Mouse (Mus musculus) layer of hippocampus, adult 9-11 months (tissue): ENCODE measurements around the gene Syt3.

Experiments
- DNase-seq: peaks from one replicate; pipeline ENCODE4 v3.0.0; 2022

Gene Syt3

DNA sequence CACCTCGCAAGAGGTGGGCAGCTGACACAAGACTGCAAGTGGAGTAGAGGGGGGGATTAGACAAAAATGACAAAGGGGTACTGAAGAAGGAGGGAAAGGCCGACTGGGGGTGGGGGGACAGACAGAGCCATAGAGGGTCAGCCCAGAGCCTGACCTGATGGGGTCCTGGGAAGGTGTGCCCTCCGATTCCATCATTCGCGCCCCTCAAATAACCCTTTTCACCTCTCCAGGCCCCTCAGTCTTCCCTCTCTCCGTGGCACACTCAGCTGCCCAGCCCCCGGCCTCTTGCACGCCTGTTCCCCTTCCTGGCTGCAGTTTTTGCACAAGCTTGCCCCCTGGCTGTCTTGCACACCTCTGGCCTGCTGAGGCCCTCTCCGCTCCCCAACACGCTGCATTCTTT lies 26.4 kb upstream of the Syt3 start:
- no peak for DNase-seq

DNA sequence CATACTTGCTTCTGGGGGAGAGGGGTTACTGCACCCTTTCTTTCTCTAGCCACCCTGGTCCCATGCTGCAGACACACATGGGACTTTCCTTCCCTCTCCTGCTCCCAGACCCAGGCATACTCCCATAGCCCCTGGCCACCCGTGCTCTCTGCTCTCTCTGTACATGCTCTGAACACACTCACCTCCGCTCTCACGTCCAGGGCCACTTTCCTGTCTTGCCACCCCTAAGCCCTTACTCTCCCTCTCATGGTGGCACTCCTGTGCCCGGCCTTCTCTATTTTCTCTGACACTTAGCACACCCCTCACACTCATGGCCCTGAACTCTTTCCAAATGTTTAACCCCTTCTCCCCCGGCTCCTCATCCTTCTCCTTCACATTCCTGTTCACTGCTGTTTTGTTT lies 25.9 kb upstream of the Syt3 start:
- no peak for DNase-seq

DNA sequence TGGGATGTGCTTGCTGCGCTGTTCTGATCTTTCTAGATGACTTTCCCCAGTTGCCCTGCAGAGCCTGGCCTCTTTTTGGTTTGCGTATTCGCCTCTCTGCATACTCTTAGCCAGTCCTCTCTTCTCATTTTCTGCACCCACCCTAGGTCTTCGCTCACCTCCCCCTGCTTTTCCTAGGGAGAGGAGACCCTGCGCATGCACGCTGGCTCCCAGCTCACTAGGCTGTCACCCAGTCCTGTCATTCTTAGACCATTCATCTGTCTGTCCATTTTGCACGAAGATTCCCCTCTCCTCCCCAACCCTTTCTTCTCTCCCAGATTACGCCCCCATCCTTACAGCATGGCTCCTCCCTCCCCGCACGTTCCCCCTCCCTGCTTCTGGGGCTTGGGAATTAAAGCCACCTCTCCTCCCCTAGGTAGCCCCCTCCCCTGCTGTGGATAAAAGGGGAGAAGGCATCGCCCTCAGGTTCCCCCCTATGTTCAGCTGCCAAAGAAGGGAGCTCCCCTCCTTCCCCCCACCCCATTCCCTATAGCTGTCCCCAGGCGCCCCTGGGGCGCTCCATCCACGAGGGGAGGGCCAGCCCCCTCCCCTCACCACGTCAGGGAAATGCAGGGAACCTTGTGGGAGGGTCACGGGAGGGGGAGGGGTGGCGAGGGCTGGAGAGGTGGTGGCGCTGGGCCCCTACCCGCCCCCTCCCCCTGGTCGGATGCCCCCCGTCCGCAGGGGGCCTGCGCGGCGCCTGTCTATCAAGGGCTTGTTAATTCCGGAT lies 24.8 kb upstream of the Syt3 start:
- DNase-seq = no peak

DNA sequence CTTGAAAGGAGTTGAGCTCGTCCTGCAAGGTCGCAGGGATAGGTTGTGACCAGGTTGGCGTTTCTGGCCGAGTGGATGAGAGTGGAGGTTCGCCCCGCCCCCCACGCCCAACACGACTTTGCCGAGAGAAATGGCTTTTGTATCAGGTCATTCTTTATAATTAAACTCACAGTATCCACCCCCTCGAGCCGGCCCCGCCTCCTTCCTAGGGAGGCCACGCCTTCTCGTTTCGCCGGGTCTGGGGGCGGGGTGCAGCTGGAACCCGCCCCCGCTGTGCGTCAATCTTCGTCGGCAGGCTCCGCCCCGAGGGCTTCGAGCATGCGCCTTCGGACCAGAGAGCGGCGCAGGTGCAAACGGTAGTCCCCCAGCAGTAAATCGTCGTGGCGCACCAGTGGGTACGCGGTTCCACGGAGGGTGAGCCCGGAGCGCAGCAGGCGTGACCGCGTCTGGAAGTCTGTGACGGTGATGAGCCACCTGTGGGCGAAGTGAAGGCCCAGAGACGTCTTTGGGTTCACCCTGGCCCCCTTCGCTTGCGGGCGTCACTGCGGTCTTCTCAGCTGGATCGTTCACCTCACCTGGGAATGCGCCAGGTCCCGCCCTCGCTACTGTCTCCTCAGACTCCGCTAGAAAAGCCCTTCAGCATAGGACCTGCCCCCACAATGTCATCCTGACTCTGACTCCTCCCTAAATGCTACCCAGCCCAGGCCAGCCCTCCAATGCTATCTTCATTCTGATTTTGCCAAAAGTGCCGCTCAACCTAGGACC lies 23.8 kb upstream of the Syt3 start:
- DNase-seq = peak; percentile 97

DNA sequence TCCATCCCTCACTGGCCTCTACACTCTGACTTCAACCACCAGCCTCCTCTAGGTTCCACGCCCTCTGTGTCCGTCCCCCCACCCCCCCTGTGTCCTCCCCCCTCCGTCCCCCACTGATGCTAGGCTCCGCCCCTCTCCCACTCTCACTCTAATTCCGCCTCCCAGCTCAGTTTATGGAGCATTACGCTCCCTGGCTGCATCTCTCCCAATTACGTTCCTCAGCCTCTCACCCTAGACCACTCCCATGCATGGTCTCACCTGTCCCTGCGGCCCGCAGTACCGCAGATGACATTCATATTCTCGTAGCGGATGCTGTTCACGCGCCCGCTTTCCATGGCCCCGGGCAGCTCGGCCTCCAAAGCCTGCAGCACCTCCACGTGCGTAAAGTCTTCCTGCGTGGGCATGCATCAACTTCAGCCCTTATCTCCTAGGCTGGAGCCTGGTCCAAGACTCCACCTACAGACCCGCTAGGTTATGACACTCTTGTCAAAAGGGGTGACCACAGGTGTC lies 23.1 kb upstream of the Syt3 start:
- DNase-seq = no peak

DNA sequence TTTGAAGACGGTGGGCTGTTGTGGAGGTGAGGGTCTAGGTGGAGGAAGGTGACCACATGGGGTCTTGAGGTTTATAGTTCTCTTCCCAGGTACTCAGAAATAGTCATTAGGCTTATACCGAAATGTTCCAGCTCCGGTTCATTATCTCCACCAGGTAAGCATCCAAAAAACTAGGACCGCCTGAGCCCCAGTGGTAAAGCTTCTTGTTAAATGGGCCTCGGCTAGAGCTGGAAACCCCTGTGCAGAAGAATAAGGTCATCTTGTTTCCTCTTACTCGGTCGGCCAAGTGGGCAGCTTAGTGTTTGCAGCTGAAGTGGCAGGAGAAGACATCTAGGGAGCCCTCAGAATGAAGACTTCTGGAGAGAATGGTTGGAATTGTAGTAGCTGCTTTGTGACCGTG lies 11.2 kb upstream of the Syt3 start:
- DNase-seq = no peak

DNA sequence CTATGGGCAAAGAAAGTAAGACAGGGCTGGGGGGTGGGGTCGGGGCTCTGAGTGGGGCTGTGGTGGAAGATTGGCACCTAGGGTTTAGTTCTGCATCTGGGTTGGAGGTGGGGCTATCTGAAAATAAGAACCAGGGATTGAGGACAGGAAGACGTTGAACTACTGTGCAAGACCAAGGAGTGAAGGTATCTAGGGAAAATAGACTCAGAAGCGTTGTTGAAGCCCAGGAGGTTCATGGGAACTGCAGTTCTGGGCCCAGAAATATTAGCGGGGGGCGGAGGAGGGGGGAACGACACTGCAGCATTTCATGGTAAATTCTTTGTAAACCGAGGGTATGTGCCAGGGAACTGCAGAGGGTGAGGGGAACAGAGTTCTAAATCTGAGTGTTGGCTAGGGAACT lies 10.4 kb upstream of the Syt3 start:
- DNase-seq = no peak

DNA sequence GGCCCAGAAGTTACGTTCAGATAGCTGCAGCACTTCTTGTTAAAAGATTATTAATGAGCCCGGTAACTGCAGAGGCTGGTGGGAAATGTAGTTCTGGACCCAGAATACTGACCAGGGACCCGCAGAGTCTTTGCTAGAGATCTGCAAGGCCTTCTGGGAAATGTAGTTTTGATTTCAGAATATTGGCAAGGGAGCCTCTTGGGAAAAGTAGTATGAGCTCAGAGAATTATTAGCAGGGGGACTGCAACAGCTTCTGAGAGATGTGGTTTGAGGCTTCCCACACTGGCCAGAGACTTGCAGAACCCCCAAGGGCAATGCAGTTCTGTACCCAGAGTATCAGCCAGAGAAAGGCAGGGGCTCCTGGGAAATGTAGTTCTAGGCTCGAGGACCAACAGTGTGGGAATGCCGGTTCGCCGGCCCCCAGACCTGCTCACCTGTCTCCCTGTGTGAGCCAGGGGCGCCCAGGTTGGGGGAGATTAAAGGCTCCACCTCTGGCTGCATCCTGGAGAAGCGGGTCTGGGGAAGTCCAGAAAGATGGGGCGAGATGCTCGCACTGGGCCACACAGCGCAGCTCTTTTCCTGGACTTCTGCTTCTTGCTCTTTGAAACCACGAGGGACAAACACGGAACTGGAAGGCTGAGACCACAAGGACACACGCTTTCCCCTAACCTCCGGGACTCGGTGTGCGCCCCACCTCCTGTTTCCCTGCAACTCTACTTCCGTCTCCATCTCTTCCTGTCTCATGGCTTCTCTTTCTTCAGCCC lies 9.8 kb upstream of the Syt3 start:
- DNase-seq = peak; percentile 97

DNA sequence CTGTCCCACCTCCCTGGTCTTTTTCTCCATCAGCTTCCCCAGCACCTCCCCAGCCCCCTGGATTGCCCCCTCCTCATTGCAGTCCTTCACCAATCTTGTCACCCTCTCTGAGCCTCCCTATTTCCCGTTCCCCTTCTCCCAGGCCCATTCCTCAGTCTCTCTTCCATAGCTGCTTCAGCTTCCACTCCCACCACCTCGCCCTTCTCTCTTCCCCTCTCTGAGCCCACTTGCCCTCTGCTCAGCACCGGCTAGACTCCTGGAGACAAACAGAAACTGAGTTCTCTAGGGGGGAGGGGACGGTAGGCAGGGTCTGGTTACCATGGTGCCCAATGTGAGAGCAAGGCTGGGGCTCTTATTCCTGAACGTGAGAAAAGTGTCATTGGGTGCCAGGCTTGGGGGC lies 9.1 kb upstream of the Syt3 start:
- DNase-seq = no peak

DNA sequence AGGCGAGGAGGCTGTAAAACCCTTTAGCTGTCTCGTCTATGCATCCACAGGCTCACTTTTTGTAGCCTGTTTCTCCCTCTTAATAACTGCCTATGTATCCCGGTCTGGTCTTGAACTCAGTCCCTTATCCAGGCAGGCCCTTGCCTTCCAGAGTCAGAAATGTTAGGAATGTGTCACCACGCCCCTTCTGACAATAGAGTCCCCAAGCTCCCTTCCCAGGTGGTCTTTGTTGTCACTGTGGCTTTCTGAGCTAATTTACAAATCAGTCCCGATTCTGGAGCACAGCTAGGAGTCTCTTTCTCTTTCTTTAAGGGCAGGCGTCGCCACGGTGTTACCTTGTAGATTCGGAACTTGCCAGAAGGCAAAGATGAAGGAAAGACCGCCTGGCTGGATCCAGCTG lies 8.7 kb upstream of the Syt3 start:
- DNase-seq = no peak

DNA sequence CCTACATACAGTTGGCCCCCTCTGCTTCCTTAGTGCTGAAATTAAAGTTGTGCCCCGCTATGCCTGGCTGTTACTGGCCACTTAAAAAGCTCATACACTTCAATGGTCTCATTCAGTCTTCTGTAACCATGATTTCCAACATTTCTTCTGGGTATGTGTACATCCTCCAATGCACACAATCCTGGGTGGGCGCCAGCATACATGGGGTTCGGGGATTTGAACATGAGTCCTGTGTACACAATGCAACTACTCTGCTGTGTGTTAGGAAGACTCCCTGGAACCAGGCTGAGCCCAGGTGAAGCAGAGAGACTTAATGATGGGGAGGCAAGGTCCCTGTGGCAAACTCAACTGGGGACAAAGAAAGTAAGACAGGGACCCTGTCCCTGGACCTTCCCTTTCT lies 8.1 kb upstream of the Syt3 start:
- no peak for DNase-seq

DNA sequence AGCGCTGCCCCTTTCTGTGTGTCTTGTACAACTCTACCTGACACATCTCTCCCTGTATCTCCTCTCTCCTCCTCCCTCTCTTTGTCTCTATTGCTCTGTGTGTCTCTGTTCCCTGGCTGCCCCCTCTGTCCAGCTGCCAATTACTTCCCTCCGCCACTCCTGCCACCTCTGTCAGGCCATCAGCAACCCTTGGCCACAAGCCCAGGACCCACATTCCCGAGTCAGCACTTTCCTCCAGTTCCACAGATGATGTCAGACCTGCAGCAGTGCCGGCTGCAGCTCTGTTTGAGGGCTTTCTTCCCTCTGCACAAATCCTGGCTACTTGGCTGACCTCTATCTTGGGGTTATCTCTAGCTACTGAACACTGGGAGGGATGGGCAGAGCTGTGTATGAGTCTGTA lies 5.6 kb upstream of the Syt3 start:
- DNase-seq = peak; percentile 75

DNA sequence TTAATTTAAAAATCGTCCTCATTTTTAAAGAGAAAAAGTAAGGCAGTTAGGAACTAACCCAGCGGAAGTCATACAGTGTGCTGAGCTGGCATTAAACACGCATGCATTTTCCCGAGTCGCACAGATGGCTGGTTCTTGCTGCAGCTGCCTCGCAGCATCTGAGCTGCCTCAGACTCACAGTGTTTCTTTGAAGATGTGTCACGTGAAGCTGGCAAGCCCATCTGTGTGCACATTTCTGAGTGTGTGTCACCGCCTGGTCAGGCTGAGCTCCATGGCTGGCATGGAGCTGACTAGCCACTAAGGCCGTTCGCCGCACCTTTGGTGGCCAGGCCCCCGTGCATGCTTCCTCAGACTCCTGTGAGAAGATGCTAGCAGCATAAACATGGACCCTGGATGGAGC lies 1.4 kb upstream of the Syt3 start:
- DNase-seq = peak; percentile 91

DNA sequence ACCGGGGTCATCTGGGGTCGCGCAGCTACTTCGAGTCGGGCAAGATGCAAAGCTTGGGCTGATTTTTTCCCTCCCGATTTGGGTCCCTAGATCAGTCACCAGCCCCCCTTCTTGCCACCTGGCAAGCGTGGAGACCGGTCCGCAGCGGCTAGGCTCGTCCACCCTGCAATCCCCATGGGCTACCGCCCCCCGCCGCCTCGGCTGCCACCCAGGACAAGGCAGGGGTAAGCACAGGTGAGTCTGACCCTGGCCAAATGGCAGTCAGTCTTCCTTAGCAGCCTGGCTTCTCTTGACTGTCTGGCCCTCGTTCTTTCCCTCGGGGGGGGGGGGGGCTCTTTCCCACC lies 786 bp downstream of the Syt3 start:
- no peak for DNase-seq

DNA sequence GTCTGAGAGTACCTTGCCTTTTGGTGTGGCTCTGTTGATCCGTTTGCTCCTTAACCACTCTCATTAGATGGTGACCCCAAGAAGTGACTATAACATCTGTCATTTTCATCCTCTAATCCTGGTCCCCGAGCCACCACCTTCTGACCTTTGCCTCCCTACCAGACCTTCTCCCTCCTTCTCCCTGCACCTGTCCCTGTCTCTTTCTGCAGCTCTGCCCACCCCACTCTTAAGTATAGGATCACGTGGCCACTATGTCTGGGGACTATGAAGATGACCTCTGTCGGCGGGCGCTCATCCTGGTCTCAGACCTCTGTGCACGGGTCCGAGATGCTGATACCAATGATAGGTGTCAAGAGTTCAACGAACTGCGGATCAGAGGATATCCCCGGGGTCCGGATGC lies 1.8 kb downstream of the Syt3 start, which contains the start of gene 1700008O03Rik:
Gene 1700008O03Rik (minus strand): TSS at position 101 of the 400 bp plus-strand sequence.
- no peak for DNase-seq

DNA sequence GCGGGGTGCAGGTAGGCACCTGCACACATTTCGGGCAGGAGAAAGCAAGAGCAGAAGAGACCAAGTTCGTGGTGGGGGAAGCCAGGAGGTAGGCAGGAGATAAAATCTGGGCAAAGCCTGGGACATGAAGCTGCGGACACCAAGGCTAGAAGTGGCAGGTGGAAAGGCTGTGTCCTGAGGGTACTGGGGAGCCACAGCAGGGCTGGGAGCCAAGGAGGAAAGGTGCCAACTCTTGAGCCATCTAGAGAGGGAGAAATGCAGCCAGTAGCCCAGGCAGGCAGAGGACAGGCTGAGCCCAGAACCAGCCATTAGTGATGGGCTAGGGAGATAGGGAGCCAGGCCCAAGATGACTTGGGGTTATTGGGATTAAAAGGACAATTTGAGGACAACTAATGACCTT lies 7.9 kb downstream of the Syt3 start:
- no peak for DNase-seq

DNA sequence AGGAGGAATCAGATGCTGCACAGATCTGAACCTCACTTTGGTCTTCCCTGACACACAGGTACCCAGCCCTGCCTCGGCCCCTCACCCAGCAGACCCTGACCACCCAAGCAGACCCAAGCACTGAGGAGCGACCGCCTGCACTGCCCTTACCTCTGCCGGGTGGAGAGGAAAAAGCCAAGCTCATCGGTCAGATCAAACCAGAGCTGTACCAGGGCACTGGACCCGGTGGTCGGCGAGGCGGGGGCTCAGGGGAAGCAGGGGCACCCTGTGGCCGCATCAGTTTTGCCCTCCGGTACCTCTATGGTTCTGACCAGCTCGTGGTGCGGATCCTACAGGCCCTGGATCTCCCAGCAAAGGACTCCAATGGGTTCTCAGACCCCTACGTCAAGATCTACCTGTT lies 8.4 kb downstream of the Syt3 start:
- no peak for DNase-seq

DNA sequence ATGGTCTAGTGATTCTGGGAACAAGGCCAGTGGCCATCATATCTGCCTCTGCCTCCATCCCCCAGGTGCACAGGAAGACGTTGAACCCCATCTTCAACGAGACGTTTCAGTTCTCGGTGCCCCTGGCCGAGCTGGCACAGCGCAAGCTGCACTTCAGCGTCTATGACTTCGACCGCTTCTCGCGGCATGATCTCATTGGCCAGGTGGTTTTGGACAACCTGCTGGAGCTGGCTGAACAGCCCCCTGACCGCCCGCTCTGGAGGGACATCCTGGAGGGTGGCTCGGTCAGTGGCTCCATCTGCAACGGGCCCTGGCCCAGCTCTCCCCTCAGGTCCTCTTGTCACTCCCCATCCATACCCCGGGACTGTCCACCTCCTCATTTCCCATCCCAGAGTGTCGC lies 9.4 kb downstream of the Syt3 start:
- DNase-seq = no peak

DNA sequence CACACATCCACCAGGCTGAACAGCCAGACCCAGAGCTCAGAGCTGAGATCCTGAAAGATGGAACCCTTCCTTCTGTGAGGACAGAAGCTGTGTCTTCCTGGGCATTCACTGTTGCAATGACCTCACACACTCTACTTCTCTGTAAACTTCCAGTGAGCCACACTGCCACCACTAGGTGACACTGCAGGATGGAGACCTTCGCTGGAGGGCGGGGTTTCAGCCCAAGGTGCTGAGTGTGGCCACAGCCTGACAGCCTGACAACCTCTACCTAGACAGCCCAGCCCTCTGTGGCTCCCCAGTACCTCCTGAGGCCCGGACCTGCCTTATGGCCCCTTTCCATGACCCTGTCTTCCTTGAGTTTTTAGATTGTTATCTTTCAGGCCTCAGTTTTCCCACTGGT lies 14.7 kb downstream of the Syt3 start:
- no peak for DNase-seq

DNA sequence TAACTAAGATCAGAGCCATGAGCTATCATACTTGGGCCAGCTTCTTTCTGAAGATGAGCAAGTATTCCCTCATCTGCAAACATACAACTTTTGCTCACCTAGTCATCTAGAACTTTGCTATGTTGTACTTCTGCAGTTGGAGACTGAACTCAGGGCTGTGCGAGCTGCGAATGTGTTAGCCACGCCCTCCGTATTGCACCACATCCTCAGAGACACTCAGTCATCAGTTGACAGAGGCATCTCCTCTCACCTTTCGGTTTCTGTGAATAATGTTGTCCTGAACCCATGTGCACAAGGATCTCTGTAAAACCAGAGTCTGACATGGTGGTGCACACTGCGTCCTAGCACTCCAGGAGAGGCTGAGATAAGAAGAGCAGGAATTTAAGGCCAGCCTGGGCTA lies 17.8 kb downstream of the Syt3 start:
- DNase-seq = no peak

DNA sequence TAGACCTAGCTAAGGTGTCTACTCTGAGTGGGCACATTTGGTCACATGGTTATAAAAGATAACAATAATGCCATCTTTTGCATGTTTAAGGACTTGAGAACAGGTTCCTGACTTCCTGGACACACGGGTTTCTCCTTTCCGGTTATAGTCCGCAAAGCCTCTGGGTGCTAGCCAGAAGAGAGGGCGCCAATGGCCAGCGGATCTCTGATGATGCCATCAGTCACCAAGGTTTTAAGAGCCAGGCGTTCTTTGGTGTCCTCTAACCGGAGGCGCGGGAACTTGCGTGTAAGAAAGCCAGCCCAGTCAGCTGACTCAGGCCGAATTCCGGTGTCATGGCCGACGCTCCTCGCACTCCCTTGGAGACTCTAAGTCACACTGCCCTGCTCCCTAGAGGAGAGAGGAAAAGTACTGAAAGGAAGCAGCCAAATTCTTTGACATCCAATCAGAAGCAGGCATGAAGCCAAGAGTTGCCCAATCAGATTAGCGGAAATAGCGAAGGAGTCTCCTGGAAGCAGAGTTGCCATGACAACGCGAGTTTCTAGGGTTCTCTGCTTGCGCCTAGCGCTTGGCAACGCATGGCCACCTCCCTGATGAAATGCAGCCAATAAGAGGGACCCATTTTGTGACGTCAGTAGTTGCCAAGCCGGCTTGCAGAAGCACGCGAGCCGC lies 21.6 kb downstream of the Syt3 start:
- peak; percentile 99 for DNase-seq

DNA sequence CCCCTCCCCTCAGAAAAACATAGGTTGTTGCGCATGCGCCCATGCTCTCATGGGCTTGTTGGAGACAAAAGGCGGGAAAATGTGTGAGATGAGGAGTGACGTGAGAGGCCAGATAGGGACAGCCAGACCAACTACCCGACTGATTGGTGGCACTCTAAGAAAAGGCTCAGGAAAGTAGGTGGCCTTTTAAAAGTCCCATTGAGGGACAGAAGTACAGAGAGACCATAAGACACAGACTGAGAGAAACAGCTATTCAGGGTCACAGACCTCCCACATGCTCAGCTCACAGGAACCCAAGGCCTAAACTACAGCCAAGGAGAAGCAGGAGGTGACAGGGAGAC lies 22.1 kb downstream of the Syt3 start:
- DNase-seq = no peak

DNA sequence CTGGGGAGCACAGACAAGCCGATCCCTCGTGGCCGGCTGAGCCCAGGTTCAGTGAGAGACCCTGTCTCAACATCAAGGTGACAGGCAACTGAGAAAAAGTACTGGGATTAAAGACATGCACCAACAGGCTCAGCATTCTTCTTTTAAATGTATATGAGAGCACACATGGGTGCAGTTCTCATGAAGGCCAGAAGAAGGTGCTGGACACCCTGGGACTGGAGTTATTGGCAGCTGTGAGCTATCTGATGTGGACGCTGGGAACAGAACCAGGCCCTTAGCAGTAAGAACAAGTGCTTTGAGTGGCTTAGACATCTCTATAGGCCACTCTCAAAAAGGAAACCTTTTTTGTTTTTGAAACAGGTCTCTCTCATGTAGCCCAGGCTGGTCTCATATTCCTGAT lies 27.2 kb downstream of the Syt3 start:
- DNase-seq = no peak
